Mouse (Mus musculus): ENCODE measurements around the gene Gbp8.

GRCm38 (mm10) chr5:105081900-105082299 is 57.4 kb downstream of the Gbp8 start:
- TF ChIP-seq POLR2A (IDR thresholded peaks at IDR 0.05; ENCODE audit: control insufficient read depth, extremely low read depth, insufficient read depth, low read length, poor library complexity), result no peak
- TF ChIP-seq CTCF (IDR thresholded peaks at IDR 0.05; ENCODE audit: borderline replicate concordance, control insufficient read depth, extremely low read depth, insufficient read depth, low read length, poor library complexity), result no peak
